Mouse (Mus musculus): ENCODE results near the gene Trpc4ap. TPM values are rescaled to one million over a fixed set of nuclear protein-coding genes. Genes with fewer than 3 reads are reported as not detected.

The Trpc4ap gene
- polyA plus RNA-seq, 2 experiments = 37.3 to 44.7 TPM

DNA sequence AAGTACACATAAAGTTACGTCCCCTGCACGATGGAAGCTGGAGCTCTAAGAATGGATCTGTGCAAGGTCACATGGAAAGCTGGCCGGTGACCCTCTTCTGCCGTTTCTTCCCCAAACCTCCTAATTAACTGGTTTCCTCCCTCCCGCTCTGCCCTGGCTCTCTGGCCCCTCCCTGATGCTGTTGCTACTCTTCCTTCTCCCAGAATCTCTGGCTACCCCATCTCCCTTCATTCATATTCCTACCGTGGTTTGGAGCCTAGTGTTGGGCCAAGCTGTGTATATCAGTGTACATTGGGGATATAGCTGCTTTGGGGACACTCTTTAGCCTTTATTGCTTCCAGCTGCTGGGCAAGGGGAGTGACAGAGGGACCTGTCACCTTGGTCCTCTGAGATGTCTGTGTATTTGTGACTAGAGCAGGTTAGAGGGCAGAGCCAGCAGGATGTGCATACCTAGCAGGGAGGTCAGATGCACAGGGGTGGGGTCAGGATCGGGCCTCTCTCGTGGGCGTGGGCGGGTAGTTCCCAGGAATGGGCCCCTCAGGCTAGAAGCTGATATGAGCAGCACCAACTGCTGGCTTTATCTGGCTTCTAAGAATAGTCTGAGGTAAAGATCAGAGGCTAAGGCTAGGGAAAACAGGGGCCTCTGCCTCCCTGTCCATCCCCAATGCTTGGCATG is 87.5 kb downstream of the Trpc4ap start:
- Histone ChIP-seq H3K27ac (peak overlapping the region; percentile 97), H3K9me3 (ENCODE audit: control insufficient read depth, low read length) (no peaks in the 10 kb centered on the region), H3K4me1 (replicated peaks; ENCODE audit: control insufficient read depth in 2 of 2, insufficient read depth in 2 of 2, low read length in 1 of 2) (peaks cover 42 to 48% of the 10 kb centered on the region in 2 experiments), H3K9ac (replicated peaks) (peak overlapping the region; percentile 82), H3K36me3 (replicated peaks; ENCODE audit: control insufficient read depth, insufficient read depth, low read depth) (no peaks in the 10 kb centered on the region), H3K4me2 (ENCODE audit: low read depth) (peak overlapping the region; percentile 92), H3K27me3 (ENCODE audit: control insufficient read depth, insufficient read depth, low read length) (no peaks in the 10 kb centered on the region), H3K4me3 (ENCODE audit: insufficient read depth in 1 of 2, low read depth in 2 of 2, low read length in 2 of 2) (peak overlapping the region; percentile 44 to 47)
- ATAC-seq (ENCODE audit: insufficient read depth) (peak; percentile 98), DNase-seq (ENCODE audit: low read depth in 3 of 3, low spot score in 3 of 3) (peak; percentile 76 to 88 (median 76))
- TF ChIP-seq EP300 (IDR thresholded peaks at IDR 0.05; ENCODE audit: low read depth) (peak; percentile 68; the same call in 1 of the 2 replicates), CTCF (IDR thresholded peaks at IDR 0.05; ENCODE audit: low read depth) (no peak)
- WGBS (ENCODE audit: insufficient replicate concordance) = 21% methylated on average over 10 of the region's 10 CpGs

DNA sequence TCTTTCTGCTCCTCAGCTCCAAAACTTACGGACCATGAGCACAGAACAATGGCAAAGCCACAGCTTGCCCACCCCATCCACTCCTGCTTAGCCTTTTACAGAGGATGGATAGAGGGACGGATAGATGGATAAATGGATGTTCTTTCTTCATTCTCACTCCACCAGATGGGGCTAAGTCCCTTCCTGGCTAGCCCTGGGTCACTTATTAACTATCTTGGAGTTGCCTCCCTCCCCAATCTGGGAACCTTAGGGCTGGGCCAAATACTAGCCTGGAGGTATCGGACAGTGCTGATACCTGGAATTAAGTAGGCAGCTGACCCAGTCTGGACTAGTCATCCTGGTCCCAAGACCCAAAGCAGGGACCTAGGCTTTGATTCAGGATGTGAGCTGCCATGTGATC is 88.5 kb downstream of the Trpc4ap start:
- no peaks in the 10 kb centered on the region for H3K27me3 ChIP-seq (ENCODE audit: control insufficient read depth, insufficient read depth, low read length)
- H3K4me1 ChIP-seq (replicated peaks; ENCODE audit: control insufficient read depth in 2 of 2, insufficient read depth in 2 of 2, low read length in 1 of 2) = peaks cover 42 to 48% of the 10 kb centered on the region in 2 experiments
- DNase-seq (ENCODE audit: low read depth in 3 of 3, low spot score in 3 of 3) = peak in 1 of 3 experiments; percentile 56
- no peak overlapping the region for H3K4me3 ChIP-seq (ENCODE audit: insufficient read depth in 1 of 2, low read depth in 2 of 2, low read length in 2 of 2)
- peak overlapping the region; percentile 97 for H3K27ac ChIP-seq
- H3K9ac ChIP-seq (replicated peaks) = peak overlapping the region; percentile 15; the same call in 1 of the 2 replicates
- WGBS (ENCODE audit: insufficient replicate concordance) = 71% methylated on average over 3 of the region's 3 CpGs
- no peak for ATAC-seq (ENCODE audit: insufficient read depth)
- no peak for TF ChIP-seq EP300 (IDR thresholded peaks at IDR 0.05; ENCODE audit: low read depth)
- peak; percentile 74 for TF ChIP-seq CTCF (IDR thresholded peaks at IDR 0.05; ENCODE audit: low read depth)
- H3K9me3 ChIP-seq (ENCODE audit: control insufficient read depth, low read length) = no peaks in the 10 kb centered on the region
- no peak overlapping the region for H3K4me2 ChIP-seq (ENCODE audit: low read depth)
- H3K36me3 ChIP-seq (replicated peaks; ENCODE audit: control insufficient read depth, insufficient read depth, low read depth) = no peaks in the 10 kb centered on the region

DNA sequence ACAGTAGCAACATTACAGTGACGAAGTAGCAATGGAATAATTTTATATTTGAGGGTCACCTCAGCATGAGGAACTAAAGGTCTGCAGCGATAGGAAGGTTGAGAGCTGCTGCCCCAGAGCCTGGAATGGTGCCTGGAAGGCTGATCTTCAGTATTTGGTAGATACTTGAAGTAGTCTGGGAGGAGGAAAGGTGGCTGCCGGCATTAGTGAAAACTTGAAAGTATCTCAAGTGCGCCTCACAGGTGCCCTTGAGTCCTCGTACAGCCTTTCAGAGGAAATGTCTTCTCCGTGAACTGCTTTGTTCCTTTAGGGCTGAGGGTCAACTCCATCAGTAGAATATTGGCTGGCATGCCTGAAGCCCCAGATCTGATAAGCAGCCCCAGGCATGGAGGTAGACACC is 96.7 kb downstream of the Trpc4ap start:
- Histone ChIP-seq H3K36me3 (replicated peaks; ENCODE audit: control insufficient read depth, insufficient read depth, low read depth) (no peaks in the 10 kb centered on the region), H3K4me1 (replicated peaks; ENCODE audit: control insufficient read depth in 2 of 2, insufficient read depth in 2 of 2, low read length in 1 of 2) (peaks cover 40 to 48% of the 10 kb centered on the region in 2 experiments), H3K4me3 (ENCODE audit: insufficient read depth in 1 of 2, low read depth in 2 of 2, low read length in 2 of 2) (no peak overlapping the region), H3K9me3 (ENCODE audit: control insufficient read depth, low read length) (no peaks in the 10 kb centered on the region), H3K4me2 (ENCODE audit: low read depth) (no peak overlapping the region), H3K27ac (no peak overlapping the region), H3K27me3 (ENCODE audit: control insufficient read depth, insufficient read depth, low read length) (no peaks in the 10 kb centered on the region), H3K9ac (replicated peaks) (no peak overlapping the region; the same call in 1 of the 2 replicates)
- TF ChIP-seq CTCF (IDR thresholded peaks at IDR 0.05; ENCODE audit: low read depth) (no peak), EP300 (IDR thresholded peaks at IDR 0.05; ENCODE audit: low read depth) (no peak)
- no peak for DNase-seq (ENCODE audit: low read depth in 3 of 3, low spot score in 3 of 3)
- WGBS (ENCODE audit: insufficient replicate concordance) = 70% methylated on average over 6 of the region's 6 CpGs
- no peak for ATAC-seq (ENCODE audit: insufficient read depth)

DNA sequence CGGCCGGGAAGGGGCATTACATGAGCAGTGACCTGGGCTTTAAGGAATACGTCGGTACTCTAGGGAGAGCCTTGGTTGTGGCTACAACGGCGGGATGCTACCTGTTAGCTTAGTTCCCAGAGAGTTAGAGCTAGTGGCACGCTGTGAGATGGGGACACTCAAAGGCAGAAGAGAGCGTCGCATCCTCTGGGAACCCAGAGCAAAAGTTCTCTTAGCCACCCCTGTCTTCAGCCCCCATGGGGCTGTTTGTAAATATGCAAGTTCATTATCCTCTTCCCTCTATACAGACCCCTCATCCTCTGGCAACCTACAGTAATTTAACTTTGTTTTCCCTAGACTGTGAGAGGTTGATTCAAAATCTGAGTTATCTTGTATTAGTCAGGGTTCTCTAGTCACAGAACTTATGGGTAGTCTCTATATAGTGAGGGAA is 99.3 kb downstream of the Trpc4ap start:
- Histone ChIP-seq H3K36me3 (replicated peaks; ENCODE audit: control insufficient read depth, insufficient read depth, low read depth) (no peaks in the 10 kb centered on the region; the same call in 1 of the 2 replicates), H3K9ac (replicated peaks) (peak overlapping the region; percentile 92), H3K4me1 (replicated peaks; ENCODE audit: control insufficient read depth in 2 of 2, insufficient read depth in 2 of 2, low read length in 1 of 2) (peaks cover 53 to 62% of the 10 kb centered on the region in 2 experiments), H3K27me3 (ENCODE audit: control insufficient read depth, insufficient read depth, low read length) (no peaks in the 10 kb centered on the region), H3K27ac (peak overlapping the region; percentile 75), H3K9me3 (ENCODE audit: control insufficient read depth, low read length) (no peaks in the 10 kb centered on the region), H3K4me3 (ENCODE audit: insufficient read depth in 1 of 2, low read depth in 2 of 2, low read length in 2 of 2) (peak overlapping the region; percentile 84 to 90), H3K4me2 (ENCODE audit: low read depth) (peak overlapping the region; percentile 96)
- WGBS (ENCODE audit: insufficient replicate concordance) = 1% methylated on average over 9 of the region's 9 CpGs
- ATAC-seq (ENCODE audit: insufficient read depth) (no peak; the same call in 1 of the 2 replicates), DNase-seq (ENCODE audit: low read depth in 3 of 3, low spot score in 3 of 3) (no peak)
- TF ChIP-seq CTCF (IDR thresholded peaks at IDR 0.05; ENCODE audit: low read depth) (no peak), EP300 (IDR thresholded peaks at IDR 0.05; ENCODE audit: low read depth) (no peak)

DNA sequence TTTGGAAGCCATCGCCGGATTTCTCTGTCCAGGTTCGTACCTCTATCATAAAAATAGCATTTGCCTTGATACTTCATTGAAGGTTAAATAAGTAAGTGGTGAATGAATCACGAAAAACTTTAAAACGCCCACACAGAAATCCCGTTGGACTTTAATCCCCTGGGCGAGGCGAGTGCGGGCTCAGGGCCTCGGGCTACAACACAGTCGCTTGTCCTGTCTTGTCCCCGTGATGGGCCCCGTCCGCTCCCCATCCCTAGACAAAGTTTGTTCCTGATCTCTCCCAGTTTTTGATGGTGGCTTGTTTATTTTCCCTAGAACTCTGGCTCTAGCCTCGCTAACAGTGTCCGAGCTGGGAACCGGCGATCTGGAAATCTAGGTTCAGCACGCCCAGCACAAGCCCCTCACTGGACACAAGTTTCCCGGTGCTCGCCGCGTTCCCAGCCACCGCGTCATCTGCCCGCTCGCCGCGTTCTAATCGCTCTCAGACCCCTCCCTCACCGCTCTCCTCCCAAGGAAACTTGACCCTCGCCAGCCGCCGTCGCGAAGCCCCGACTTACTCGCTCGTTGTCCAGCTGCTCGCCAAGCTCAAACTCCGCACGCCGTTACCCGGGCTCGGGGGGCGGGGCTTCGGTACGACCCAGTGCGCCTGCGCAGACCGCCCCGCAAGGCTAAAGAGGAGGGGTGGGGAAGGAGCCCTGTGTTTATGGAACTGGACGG is 99.9 kb downstream of the Trpc4ap start, which contains the start of gene Gss:
Gss (minus strand) TSS at position 674 of the 717 bp plus-strand sequence.
- no peak for TF ChIP-seq CTCF (IDR thresholded peaks at IDR 0.05; ENCODE audit: low read depth)
- no peak for TF ChIP-seq EP300 (IDR thresholded peaks at IDR 0.05; ENCODE audit: low read depth)
- H3K27me3 ChIP-seq (ENCODE audit: control insufficient read depth, insufficient read depth, low read length) = no peaks in the 10 kb centered on the region
- H3K4me1 ChIP-seq (replicated peaks; ENCODE audit: control insufficient read depth in 2 of 2, insufficient read depth in 2 of 2, low read length in 1 of 2) = peaks cover 53 to 62% of the 10 kb centered on the region in 2 experiments
- H3K36me3 ChIP-seq (replicated peaks; ENCODE audit: control insufficient read depth, insufficient read depth, low read depth) = no peaks in the 10 kb centered on the region; the same call in 1 of the 2 replicates
- ATAC-seq (ENCODE audit: insufficient read depth) (peak; percentile 86), DNase-seq (ENCODE audit: low read depth in 3 of 3, low spot score in 3 of 3) (peak; percentile 84 to 89 (median 84))
- under 1% methylated on average over 53 of the region's 53 CpGs for WGBS (ENCODE audit: insufficient replicate concordance)
- peak within 1 kb of the TSS; percentile 84 to 90 for H3K4me3 ChIP-seq (ENCODE audit: insufficient read depth in 1 of 2, low read depth in 2 of 2, low read length in 2 of 2)
- H3K27ac ChIP-seq = peak within 1 kb of the TSS; percentile 84
- H3K9me3 ChIP-seq (ENCODE audit: control insufficient read depth, low read length) = no peaks in the 10 kb centered on the region
- peak within 1 kb of the TSS; percentile 92 for H3K9ac ChIP-seq (replicated peaks)
- H3K4me2 ChIP-seq (ENCODE audit: low read depth) = peak within 1 kb of the TSS; percentile 96

Measured in liver, embryonic 14.5 days (tissue).